Mouse (Mus musculus): ENCODE data around the gene Bbs4. TPM values are rescaled to one million over a fixed set of nuclear protein-coding genes. Genes with fewer than 3 reads are reported as not detected.

Bbs4 gene
- polyA plus RNA-seq, 1 experiment: 37.2 TPM

- no peaks in the 10 kb centered on the region for H3K27me3 ChIP-seq (ENCODE audit: control insufficient read depth, insufficient read depth, low read length)
- no peaks in the 10 kb centered on the region for H3K4me1 ChIP-seq (ENCODE audit: control insufficient read depth, insufficient read depth, low read length)
- peak within 1 kb of the TSS; percentile 27 for H3K27ac ChIP-seq (ENCODE audit: insufficient read depth, low read length)
- peak within 1 kb of the TSS; percentile 56 for H3K4me3 ChIP-seq (replicated peaks; ENCODE audit: insufficient read depth, low read depth, low read length)
- TF ChIP-seq POLR2A (IDR thresholded peaks at IDR 0.05; ENCODE audit: borderline replicate concordance, insufficient read depth, low read length) (peak; percentile 98), CTCF (IDR thresholded peaks at IDR 0.05; ENCODE audit: borderline replicate concordance, insufficient read depth, low read depth, low read length) (peak; percentile 11; the same call in 1 of the 2 replicates)
- under 1% methylated on average over 58 of the region's 58 CpGs for WGBS
- DNase-seq: peak; percentile 99
Measured at GRCm38 (mm10) chr9:59290957-59291687, 62.2 kb downstream of the Bbs4 start, which contains the start of gene Adpgk. Adpgk (plus strand) TSS chr9:59291558.

GRCm38 (mm10) chr9:59289529-59290115 is 63.7 kb downstream of the Bbs4 start:
- Histone ChIP-seq H3K4me3 (replicated peaks; ENCODE audit: insufficient read depth, low read depth, low read length) (no peak overlapping the region), H3K27me3 (ENCODE audit: control insufficient read depth, insufficient read depth, low read length) (no peaks in the 10 kb centered on the region), H3K27ac (ENCODE audit: insufficient read depth, low read length) (no peak overlapping the region), H3K4me1 (ENCODE audit: control insufficient read depth, insufficient read depth, low read length) (no peaks in the 10 kb centered on the region)
- 92% methylated on average over 6 of the region's 6 CpGs for WGBS
- no peak for TF ChIP-seq POLR2A (IDR thresholded peaks at IDR 0.05; ENCODE audit: borderline replicate concordance, insufficient read depth, low read length)
- DNase-seq: no peak

GRCm38 (mm10) chr9:59288685-59289410 is 64.5 kb downstream of the Bbs4 start:
- WGBS: 88% methylated on average over 3 of the region's 3 CpGs
- Histone ChIP-seq H3K27me3 (ENCODE audit: control insufficient read depth, insufficient read depth, low read length) (no peaks in the 10 kb centered on the region), H3K4me1 (ENCODE audit: control insufficient read depth, insufficient read depth, low read length) (no peaks in the 10 kb centered on the region), H3K4me3 (replicated peaks; ENCODE audit: insufficient read depth, low read depth, low read length) (no peak overlapping the region), H3K27ac (ENCODE audit: insufficient read depth, low read length) (no peak overlapping the region)
- no peak for TF ChIP-seq POLR2A (IDR thresholded peaks at IDR 0.05; ENCODE audit: borderline replicate concordance, insufficient read depth, low read length)
- TF ChIP-seq CTCF (IDR thresholded peaks at IDR 0.05; ENCODE audit: borderline replicate concordance, insufficient read depth, low read depth, low read length): no peak
- DNase-seq: no peak

- H3K27ac ChIP-seq (ENCODE audit: insufficient read depth, low read length): no peak overlapping the region
- H3K27me3 ChIP-seq (ENCODE audit: control insufficient read depth, insufficient read depth, low read length): no peaks in the 10 kb centered on the region
- no peak overlapping the region for H3K4me3 ChIP-seq (replicated peaks; ENCODE audit: insufficient read depth, low read depth, low read length)
- no peak for TF ChIP-seq POLR2A (IDR thresholded peaks at IDR 0.05; ENCODE audit: borderline replicate concordance, insufficient read depth, low read length)
- TF ChIP-seq CTCF (IDR thresholded peaks at IDR 0.05; ENCODE audit: borderline replicate concordance, insufficient read depth, low read depth, low read length): no peak
- 72% methylated on average over 5 of the region's 5 CpGs for WGBS
- no peak for DNase-seq
- H3K4me1 ChIP-seq (ENCODE audit: control insufficient read depth, insufficient read depth, low read length): no peaks in the 10 kb centered on the region
Measured at GRCm38 (mm10) chr9:59288058-59288457, 65.2 kb downstream of the Bbs4 start.

GRCm38 (mm10) chr9:59285614-59286013 is 67.7 kb downstream of the Bbs4 start:
- no peak for DNase-seq
- Histone ChIP-seq H3K4me1 (ENCODE audit: control insufficient read depth, insufficient read depth, low read length) (no peaks in the 10 kb centered on the region), H3K27me3 (ENCODE audit: control insufficient read depth, insufficient read depth, low read length) (no peaks in the 10 kb centered on the region), H3K27ac (ENCODE audit: insufficient read depth, low read length) (no peak overlapping the region), H3K4me3 (replicated peaks; ENCODE audit: insufficient read depth, low read depth, low read length) (no peak overlapping the region)
- WGBS: 77% methylated on average over 6 of the region's 6 CpGs
- no peak for TF ChIP-seq POLR2A (IDR thresholded peaks at IDR 0.05; ENCODE audit: borderline replicate concordance, insufficient read depth, low read length)

- TF ChIP-seq CTCF (IDR thresholded peaks at IDR 0.05; ENCODE audit: borderline replicate concordance, insufficient read depth, low read depth, low read length) (no peak), POLR2A (IDR thresholded peaks at IDR 0.05; ENCODE audit: borderline replicate concordance, insufficient read depth, low read length) (no peak)
- 50% methylated on average over 7 of the region's 7 CpGs for WGBS
- no peak overlapping the region for H3K27ac ChIP-seq (ENCODE audit: insufficient read depth, low read length)
- no peaks in the 10 kb centered on the region for H3K27me3 ChIP-seq (ENCODE audit: control insufficient read depth, insufficient read depth, low read length)
- H3K4me1 ChIP-seq (ENCODE audit: control insufficient read depth, insufficient read depth, low read length): no peaks in the 10 kb centered on the region
- no peak for DNase-seq
- H3K4me3 ChIP-seq (replicated peaks; ENCODE audit: insufficient read depth, low read depth, low read length): no peak overlapping the region
Measured at GRCm38 (mm10) chr9:59282683-59282986, 70.7 kb downstream of the Bbs4 start.

- Histone ChIP-seq H3K4me1 (ENCODE audit: control insufficient read depth, insufficient read depth, low read length) (no peaks in the 10 kb centered on the region), H3K4me3 (replicated peaks; ENCODE audit: insufficient read depth, low read depth, low read length) (peak overlapping the region; percentile 23), H3K27me3 (ENCODE audit: control insufficient read depth, insufficient read depth, low read length) (no peaks in the 10 kb centered on the region), H3K27ac (ENCODE audit: insufficient read depth, low read length) (no peak overlapping the region)
- peak; percentile 82 for TF ChIP-seq CTCF (IDR thresholded peaks at IDR 0.05; ENCODE audit: borderline replicate concordance, insufficient read depth, low read depth, low read length)
- TF ChIP-seq POLR2A (IDR thresholded peaks at IDR 0.05; ENCODE audit: borderline replicate concordance, insufficient read depth, low read length): no peak
- peak; percentile 79 to 84 for DNase-seq
- 13% methylated on average over 23 of the region's 27 CpGs for WGBS
Measured at GRCm38 (mm10) chr9:59281871-59282682, 71.2 kb downstream of the Bbs4 start.
